Mouse (Mus musculus) mammary gland, adult 2 months (tissue): ENCODE measurements around the gene Gm21028. TPM values are rescaled to one million over a fixed set of nuclear protein-coding genes. Genes with fewer than 3 reads are reported as not detected.

Experiments
- polyA plus RNA-seq: library from polyadenylated mRNA; depleted of rRNA; stranded (reverse); fragments of >200 nt; gene quantifications from 2 replicates; pipeline ENCODE4 v1.2.3, GENCODE M21; 2012; ENCODE audit warnings: low replicate concordance; rRNA removed

The Gm21028 gene
- polyA plus RNA-seq, result not detected in 2 replicates

GRCm38 (mm10) chr7:42578488-42578887 lies at the start of gene Gm21028:
Gm21028 (minus strand) TSS chr7:42578588.

DNA sequence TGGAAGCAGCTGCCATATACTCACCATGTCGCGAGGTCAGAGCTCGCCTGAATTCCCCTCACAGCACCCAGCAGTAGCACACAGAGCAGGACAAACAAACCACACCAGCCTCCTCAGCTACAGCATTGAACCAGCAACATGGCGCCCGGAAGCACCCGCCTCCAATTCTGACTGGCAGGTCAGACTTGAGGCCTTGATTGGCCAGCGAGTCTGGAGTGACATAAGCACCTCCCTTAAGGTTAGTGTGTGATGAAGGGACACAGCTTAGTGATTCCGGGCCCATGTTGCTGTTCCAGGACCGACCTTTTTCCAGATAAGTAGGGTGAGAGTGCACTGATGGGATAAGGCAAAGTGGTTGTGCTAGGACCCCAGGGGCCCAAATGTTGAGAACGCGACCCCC lies 14.0 kb upstream of the Gm21028 start, which contains the start of gene Zfp977:
Zfp977 (minus strand) TSS at position 135 of the 400 bp plus-strand sequence.

Other genes starting within 250 kb of the Gm21028 start
- gene 4933421I07Rik, start 130.5 kb downstream of the Gm21028 start, polyA plus RNA-seq, result not detected in 2 replicates
- 4.2 and 6.7 TPM in 2 replicates for gene Zfp141, start 72.8 kb downstream of the Gm21028 start, polyA plus RNA-seq
- gene Zfp977, start 14.0 kb upstream of the Gm21028 start, polyA plus RNA-seq, result not detected in 2 replicates
- 0.11 and 0.37 TPM in 2 replicates for gene Zfp976, start 64.0 kb upstream of the Gm21028 start, polyA plus RNA-seq
- 0.18 and 0.60 TPM in 2 replicates for gene Zfp975, start 114.2 kb upstream of the Gm21028 start, polyA plus RNA-seq
- not detected in 2 replicates for gene Gm17067, start 148.4 kb upstream of the Gm21028 start, polyA plus RNA-seq
- gene Vmn2r62, start 214.9 kb upstream of the Gm21028 start, polyA plus RNA-seq, result not detected in 2 replicates